In genomic region chr6:94269174-94269573, GRCm38 (mm10) we compare ENCODE assay signal across 30 mouse cellular contexts. TPM values are rescaled to one million over a fixed set of nuclear protein-coding genes. Genes with fewer than 3 reads are reported as not detected.
DNase-seq lines count a peak whose midpoint lies in the region; ATAC-seq and TF ChIP-seq lines count a peak whose summit lies in the region.
"Had no signal": no experiment of that assay in that cellular context is flagged by ENCODE, and none has a peak within 500 bp of the region (broad histone marks: within the 10 kb centered on the region; RNA-seq: fewer than 3 reads in every experiment).

No protein-coding gene starts in this region.

- H3K4me2 ChIP-seq in heart, embryonic 12.5 days = no peak overlapping the region
- H3K4me2 ChIP-seq in liver, postnatal 0 days (ENCODE audit: low read depth, low read length) = no peak overlapping the region
- H3K4me2 ChIP-seq in liver, embryonic 12.5 days = no peak overlapping the region
- no peak overlapping the region for H3K4me2 ChIP-seq in intestine, embryonic 16.5 days (ENCODE audit: low read depth, low read length)
- H3K4me2 ChIP-seq: hindbrain, embryonic 13.5 days; kidney, embryonic 15.5 days; limb, embryonic 13.5 days; liver, embryonic 13.5 days; lung, embryonic 14.5 days; midbrain, embryonic 11.5 days had no signal

- TF ChIP-seq CTCF in heart, adult 2 months (IDR thresholded peaks at IDR 0.05) = no peak
- TF ChIP-seq CTCF in liver, postnatal 0 days (IDR thresholded peaks at IDR 0.05; ENCODE audit: low read depth) = no peak

- peaks cover 49% of the 10 kb centered on the region for H3K4me1 ChIP-seq in heart, embryonic 12.5 days (replicated peaks)
- H3K4me1 ChIP-seq in heart, adult 2 months (ENCODE audit: control insufficient read depth, insufficient read depth, low read length) = peaks cover 15% of the 10 kb centered on the region
- 0 out of 2 replicates have a peak, but pooled peaks cover 4% of the 10 kb centered on the region for H3K4me1 ChIP-seq in liver, postnatal 0 days (ENCODE audit: insufficient read depth)
- H3K4me1 ChIP-seq in liver, embryonic 12.5 days = peaks cover 22% of the 10 kb centered on the region
- peaks cover 17% of the 10 kb centered on the region for H3K4me1 ChIP-seq in intestine, embryonic 16.5 days (ENCODE audit: control insufficient read depth, insufficient read depth, low read length)

- H3K36me3 ChIP-seq in heart, embryonic 12.5 days = no peaks in the 10 kb centered on the region
- peaks cover 3% of the 10 kb centered on the region; the same call in 1 of the 2 replicates for H3K36me3 ChIP-seq in heart, adult 2 months (ENCODE audit: control insufficient read depth, insufficient read depth, low read length)
- no peaks in the 10 kb centered on the region for H3K36me3 ChIP-seq in liver, postnatal 0 days (replicated peaks; ENCODE audit: insufficient read depth, low read length)
- H3K36me3 ChIP-seq in liver, embryonic 12.5 days = no peaks in the 10 kb centered on the region
- H3K36me3 ChIP-seq in intestine, embryonic 16.5 days (ENCODE audit: control insufficient read depth, insufficient read depth, low read length) = no peaks in the 10 kb centered on the region
- H3K36me3 ChIP-seq: hindbrain, embryonic 13.5 days; kidney, embryonic 15.5 days; limb, embryonic 13.5 days; liver, embryonic 13.5 days had no signal

- no peak for TF ChIP-seq POLR2A in heart, adult 2 months (IDR thresholded peaks at IDR 0.05; ENCODE audit: insufficient read depth, low read depth, low read length)

- no peak for TF ChIP-seq EP300 in heart, adult 2 months (IDR thresholded peaks at IDR 0.05; ENCODE audit: insufficient read depth, low read depth, low read length)
- no peak for TF ChIP-seq EP300 in liver, postnatal 0 days (IDR thresholded peaks at IDR 0.05; ENCODE audit: low read depth)

- H3K27ac ChIP-seq in heart, embryonic 12.5 days (ENCODE audit: poor library complexity, severe bottlenecking) = no peak overlapping the region
- no peak overlapping the region for H3K27ac ChIP-seq in heart, adult 2 months
- H3K27ac ChIP-seq in liver, postnatal 0 days (ENCODE audit: low read depth) = peak overlapping the region; percentile 29; the same call in 1 of the 2 replicates
- H3K27ac ChIP-seq in liver, embryonic 12.5 days = no peak overlapping the region
- no peak overlapping the region for H3K27ac ChIP-seq in intestine, embryonic 16.5 days (ENCODE audit: low read length)
- H3K27ac ChIP-seq: gastrocnemius, adult 2 months; hindbrain, embryonic 13.5 days; kidney, embryonic 15.5 days; limb, embryonic 13.5 days; liver, embryonic 13.5 days; stomach, postnatal 0 days had no signal

- DNase-seq in heart, adult 2 months = no peak
- DNase-seq in liver, postnatal 0 days = no peak
- DNase-seq in left cerebral cortex, adult 8-10 months (ENCODE audit: low spot score in 2 of 2) = no peak
- DNase-seq in ovary, postnatal 36 days (ENCODE audit: low spot score) = no peak
- DNase-seq: adrenal gland, postnatal 14 days; cerebellum, adult 11 months; cerebellum, adult 9-11 months; gastrocnemius, adult 2 months; gastrocnemius, postnatal 36 days; heart, postnatal 14 days; kidney, adult 18-20 months; kidney, postnatal 25 days; liver, embryonic 13.5 days; lung, embryonic 14.5 days; lung, postnatal 14 days; right cerebral cortex, postnatal 4 days; thymus, adult 18-20 months; thymus, postnatal 25 days had no signal

- ATAC-seq in heart, embryonic 12.5 days (ENCODE audit: insufficient number of reproducible peaks, low FRiP score) = peak; percentile 33; the same call in 1 of the 2 replicates
- ATAC-seq in liver, postnatal 0 days = no peak
- no peak for ATAC-seq in liver, embryonic 12.5 days
- peak; percentile 45; the same call in 1 of the 2 replicates for ATAC-seq in intestine, embryonic 16.5 days
- ATAC-seq: CD4-positive, CD25-positive, alpha-beta regulatory T cell, adult 4 months; forebrain, embryonic 14.5 days; midbrain, embryonic 16.5 days had no signal

- 47% methylated on average over 4 of the region's 4 CpGs for whole genome bisulfite sequencing in heart, embryonic 12.5 days
- WGBS in heart, adult 2 months = 46% methylated on average over 4 of the region's 4 CpGs
- WGBS in liver, postnatal 0 days (ENCODE audit: insufficient replicate concordance) = 42% methylated on average over 4 of the region's 4 CpGs
- WGBS in liver, embryonic 12.5 days (ENCODE audit: insufficient replicate concordance) = 31% methylated on average over 4 of the region's 4 CpGs
- 63% methylated on average over 4 of the region's 4 CpGs for WGBS in intestine, embryonic 16.5 days

- no peaks in the 10 kb centered on the region for H3K27me3 ChIP-seq in heart, embryonic 12.5 days (replicated peaks)
- no peaks in the 10 kb centered on the region for H3K27me3 ChIP-seq in heart, adult 2 months (ENCODE audit: control insufficient read depth, insufficient read depth, low read length)
- no peaks in the 10 kb centered on the region for H3K27me3 ChIP-seq in liver, postnatal 0 days (ENCODE audit: insufficient read depth, low read length)
- no peaks in the 10 kb centered on the region for H3K27me3 ChIP-seq in liver, embryonic 12.5 days (replicated peaks)
- H3K27me3 ChIP-seq in intestine, embryonic 16.5 days (replicated peaks; ENCODE audit: control insufficient read depth, insufficient read depth, low read length) = no peaks in the 10 kb centered on the region
- H3K27me3 ChIP-seq: hindbrain, embryonic 13.5 days; kidney, embryonic 15.5 days; limb, embryonic 13.5 days; liver, embryonic 13.5 days had no signal

- H3K4me3 ChIP-seq in heart, embryonic 12.5 days = no peak overlapping the region
- no peak overlapping the region for H3K4me3 ChIP-seq in heart, adult 2 months
- no peak overlapping the region for H3K4me3 ChIP-seq in liver, postnatal 0 days (ENCODE audit: low read depth, low read length)
- no peak overlapping the region for H3K4me3 ChIP-seq in liver, embryonic 12.5 days
- no peak overlapping the region for H3K4me3 ChIP-seq in intestine, embryonic 16.5 days (ENCODE audit: low read length)
- H3K4me3 ChIP-seq: gastrocnemius, adult 2 months; hindbrain, embryonic 13.5 days; kidney, embryonic 15.5 days; limb, embryonic 13.5 days; liver, embryonic 13.5 days had no signal

- H3K9ac ChIP-seq in heart, embryonic 12.5 days = no peak overlapping the region
- H3K9ac ChIP-seq in heart, adult 2 months (ENCODE audit: low read depth, low read length) = no peak overlapping the region
- no peak overlapping the region for H3K9ac ChIP-seq in liver, postnatal 0 days (replicated peaks)
- no peak overlapping the region for H3K9ac ChIP-seq in liver, embryonic 12.5 days
- no peak overlapping the region for H3K9ac ChIP-seq in intestine, embryonic 16.5 days (ENCODE audit: low read depth, low read length)
- H3K9ac ChIP-seq: hindbrain, embryonic 13.5 days; kidney, embryonic 15.5 days; limb, embryonic 13.5 days; liver, embryonic 13.5 days; lung, embryonic 14.5 days had no signal

- no peaks in the 10 kb centered on the region for H3K9me3 ChIP-seq in heart, embryonic 12.5 days (replicated peaks)
- no peaks in the 10 kb centered on the region for H3K9me3 ChIP-seq in liver, postnatal 0 days (ENCODE audit: low read length)
- no peaks in the 10 kb centered on the region for H3K9me3 ChIP-seq in liver, embryonic 12.5 days (replicated peaks)
- H3K9me3 ChIP-seq in intestine, embryonic 16.5 days (ENCODE audit: control insufficient read depth, low read length) = no peaks in the 10 kb centered on the region
- H3K9me3 ChIP-seq: hindbrain, embryonic 13.5 days; kidney, embryonic 15.5 days; limb, embryonic 13.5 days; liver, embryonic 13.5 days had no signal

- intact Hi-C loops in heart, adult 2 months (cut with DNase I) = no loop called here

- H3K79me2 ChIP-seq in heart, adult 2 months (replicated peaks; ENCODE audit: control insufficient read depth, insufficient read depth, low read length) = peaks cover 4% of the 10 kb centered on the region

RNA-seq across cellular contexts. Expression of gene Magi1, which starts 14.5 kb away (rescaled TPM):
- polyA plus RNA-seq in heart, embryonic 12.5 days (2016; fragmentation: Nextera tagmentation; extraction: Ambion mirVana) = 9.9 and 13.2 TPM in 2 replicates
- 10 to 100 TPM; 14.0 to 16.5 TPM for total RNA-seq in heart, adult 2 months (2021)
- 4.1 and 5.8 TPM in 2 replicates for polyA plus RNA-seq in heart, adult 2 months (2012; rRNA removed)
- polyA plus RNA-seq in liver, postnatal 0 days (2015; fragmentation: Nextera tagmentation; extraction: Ambion mirVana) = 1.2 and 1.9 TPM in 2 replicates
- polyA plus RNA-seq in liver, embryonic 12.5 days (2016; fragmentation: Nextera tagmentation; extraction: Ambion mirVana) = 2.5 and 2.7 TPM in 2 replicates
- polyA plus RNA-seq in intestine, embryonic 16.5 days (2015; fragmentation: Nextera tagmentation; extraction: Ambion mirVana) = 6.7 and 6.8 TPM in 2 replicates
- 10 to 100 TPM; 69.1 to 81.7 (median 71.1) TPM for total RNA-seq in left cerebral cortex, adult 8-10 months (2022)
- total RNA-seq: neutrophil, adult 5-6 weeks had no signal

Comparison
In these comparisons a context has a peak if more than half of its experiments do, and no peak if none do; other contexts are left out.
1. ATAC-seq: peak in heart, embryonic 12.5 days (single experiment) and intestine, embryonic 16.5 days (single experiment); none in liver, postnatal 0 days (single experiment) and liver, embryonic 12.5 days (single experiment).